Mouse (Mus musculus): ENCODE measurements around the gene Epm2aip1.

DNA sequence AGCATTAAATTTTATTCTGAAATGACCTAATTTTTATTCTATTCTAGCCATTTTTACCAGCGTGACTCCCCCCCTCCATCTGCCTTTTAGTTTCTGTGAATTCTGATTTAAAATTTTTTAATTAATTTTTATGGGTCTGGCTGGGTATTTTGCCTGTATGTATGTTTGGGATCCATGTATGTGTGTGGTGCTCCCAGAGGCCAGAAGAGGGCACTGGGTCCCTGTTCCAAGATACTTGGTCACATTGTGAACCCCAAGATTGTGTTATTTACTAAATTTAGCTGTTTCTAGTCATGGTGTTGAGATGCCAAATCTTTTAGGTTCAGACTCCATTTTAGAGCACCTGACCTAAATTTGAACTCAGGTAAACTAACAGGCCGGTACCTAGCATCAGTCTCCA is 14.7 kb downstream of the Epm2aip1 start:
- no peak for TF ChIP-seq ZNF384 (IDR thresholded peaks at IDR 0.05; ENCODE audit: low read depth, low read length)
- TF ChIP-seq MAFK (IDR thresholded peaks at IDR 0.05; ENCODE audit: insufficient read depth, low read depth, low read length): no peak

Measured in ES-E14 (cell line).